Mouse (Mus musculus): ENCODE measurements around the gene Creb3l1. TPM values are rescaled to one million over a fixed set of nuclear protein-coding genes. Genes with fewer than 3 reads are reported as not detected.
A peak's percentile ranks its signal among the peaks of the same experiment; 100 is the strongest.

The Creb3l1 gene
- polyA plus RNA-seq, 1 experiment from 2014 or later = 1.3 TPM

- no peaks in the 10 kb centered on the region for H3K9me3 ChIP-seq
- peaks cover 4% of the 10 kb centered on the region; the same call in 1 of the 2 replicates for H3K27me3 ChIP-seq
- H3K9ac ChIP-seq (replicated peaks) = peak overlapping the region; percentile 89
- H3K27ac ChIP-seq = peak overlapping the region; percentile 76
- peak overlapping the region; percentile 88 for H3K4me3 ChIP-seq (replicated peaks)
- peaks cover 34% of the 10 kb centered on the region for H3K4me1 ChIP-seq (replicated peaks)
- under 1% methylated on average over 39 of the region's 39 CpGs for WGBS
- 0 out of 2 replicates have a peak, but pooled peaks have one; percentile 11 for ATAC-seq (ENCODE audit: insufficient number of reproducible peaks, insufficient read depth, low FRiP score, low TSS enrichment, low read depth)
- no peaks in the 10 kb centered on the region for H3K36me3 ChIP-seq
- H3K4me2 ChIP-seq = peak overlapping the region; percentile 92
Observed at GRCm38 (mm10) chr2:91962864-91963401, 61.4 kb downstream of the Creb3l1 start.

DNA sequence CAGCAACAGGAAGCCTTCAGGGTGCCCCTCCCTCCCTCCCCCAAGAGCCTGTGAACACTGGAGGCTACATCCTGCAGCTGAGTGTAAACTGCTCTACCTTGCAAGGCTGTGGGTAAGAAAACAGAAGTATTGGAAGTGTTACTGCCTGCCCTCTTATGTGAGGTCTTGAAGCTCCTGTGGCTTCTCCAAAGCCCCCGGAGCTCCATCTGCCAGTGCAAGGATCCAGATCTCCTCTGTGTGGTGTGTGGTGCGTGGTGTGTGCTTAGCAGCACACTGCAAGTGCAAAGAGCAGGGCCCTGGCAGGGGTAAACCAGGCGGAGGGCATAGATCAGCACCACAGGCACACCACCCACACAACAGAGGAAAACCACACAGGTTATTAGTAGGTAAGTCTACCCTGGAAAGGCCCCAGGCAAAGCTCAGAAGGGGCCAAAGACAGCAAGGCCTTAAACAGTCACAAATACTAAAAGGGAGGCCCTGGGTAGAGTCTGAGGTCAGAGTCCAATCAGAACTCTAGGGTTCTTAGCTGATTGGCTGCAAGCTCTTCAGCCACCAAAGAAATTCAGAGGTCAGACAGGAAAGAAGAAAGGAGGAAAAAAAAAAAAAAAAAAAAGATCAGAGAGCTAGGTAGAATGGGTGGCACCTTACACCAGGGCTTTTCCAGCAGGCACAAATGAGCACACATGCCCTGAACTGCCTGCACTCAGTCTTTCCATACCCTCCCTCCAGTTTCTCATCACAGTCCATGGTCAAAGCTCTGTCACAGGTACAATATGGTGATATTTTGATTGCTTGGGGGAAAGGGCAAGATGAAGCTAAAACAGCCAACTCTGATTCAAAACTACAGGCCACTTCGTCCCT lies 62.2 kb downstream of the Creb3l1 start:
- Histone ChIP-seq H3K4me1 (replicated peaks) (peaks cover 39% of the 10 kb centered on the region), H3K4me2 (peak overlapping the region; percentile 92), H3K9ac (replicated peaks) (peak overlapping the region; percentile 89), H3K36me3 (no peaks in the 10 kb centered on the region), H3K9me3 (no peaks in the 10 kb centered on the region), H3K27ac (no peak overlapping the region), H3K4me3 (replicated peaks) (peak overlapping the region; percentile 88), H3K27me3 (peaks cover 4% of the 10 kb centered on the region; the same call in 1 of the 2 replicates)
- ATAC-seq (ENCODE audit: insufficient number of reproducible peaks, insufficient read depth, low FRiP score, low TSS enrichment, low read depth) = no peak
- 48% methylated on average over 4 of the region's 4 CpGs for WGBS

DNA sequence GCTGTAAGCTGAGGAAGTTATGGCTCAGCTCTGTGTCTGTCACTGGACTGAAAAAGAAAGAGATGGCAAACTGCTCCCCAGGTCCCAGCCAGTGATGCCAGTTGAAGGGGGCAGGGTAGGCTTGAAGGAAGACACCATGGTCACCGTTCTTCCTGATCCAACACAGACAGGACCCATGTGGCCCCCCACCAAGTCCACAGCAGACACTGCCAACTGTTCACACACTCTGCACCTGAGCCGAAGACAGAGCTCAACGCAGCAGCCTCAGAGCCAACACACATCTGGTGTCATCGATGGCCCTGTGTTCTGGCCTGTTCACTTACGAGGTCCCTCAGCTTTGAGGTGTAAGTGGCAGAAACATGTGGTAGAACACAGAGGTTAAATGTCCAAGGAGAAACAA lies 63.8 kb downstream of the Creb3l1 start:
- 90% methylated on average over 5 of the region's 5 CpGs for WGBS
- Histone ChIP-seq H3K9me3 (no peaks in the 10 kb centered on the region), H3K4me3 (replicated peaks) (no peak overlapping the region), H3K9ac (replicated peaks) (no peak overlapping the region), H3K4me1 (replicated peaks) (peaks cover 41% of the 10 kb centered on the region), H3K27ac (no peak overlapping the region), H3K4me2 (no peak overlapping the region), H3K27me3 (no peaks in the 10 kb centered on the region), H3K36me3 (no peaks in the 10 kb centered on the region; the same call in 1 of the 2 replicates)
- ATAC-seq (ENCODE audit: insufficient number of reproducible peaks, insufficient read depth, low FRiP score, low TSS enrichment, low read depth) = no peak

GRCm38 (mm10) chr2:91959544-91960410 lies 64.5 kb downstream of the Creb3l1 start:
- peaks cover 38% of the 10 kb centered on the region for H3K4me1 ChIP-seq (replicated peaks)
- no peak overlapping the region for H3K27ac ChIP-seq
- H3K27me3 ChIP-seq = no peaks in the 10 kb centered on the region

DNA sequence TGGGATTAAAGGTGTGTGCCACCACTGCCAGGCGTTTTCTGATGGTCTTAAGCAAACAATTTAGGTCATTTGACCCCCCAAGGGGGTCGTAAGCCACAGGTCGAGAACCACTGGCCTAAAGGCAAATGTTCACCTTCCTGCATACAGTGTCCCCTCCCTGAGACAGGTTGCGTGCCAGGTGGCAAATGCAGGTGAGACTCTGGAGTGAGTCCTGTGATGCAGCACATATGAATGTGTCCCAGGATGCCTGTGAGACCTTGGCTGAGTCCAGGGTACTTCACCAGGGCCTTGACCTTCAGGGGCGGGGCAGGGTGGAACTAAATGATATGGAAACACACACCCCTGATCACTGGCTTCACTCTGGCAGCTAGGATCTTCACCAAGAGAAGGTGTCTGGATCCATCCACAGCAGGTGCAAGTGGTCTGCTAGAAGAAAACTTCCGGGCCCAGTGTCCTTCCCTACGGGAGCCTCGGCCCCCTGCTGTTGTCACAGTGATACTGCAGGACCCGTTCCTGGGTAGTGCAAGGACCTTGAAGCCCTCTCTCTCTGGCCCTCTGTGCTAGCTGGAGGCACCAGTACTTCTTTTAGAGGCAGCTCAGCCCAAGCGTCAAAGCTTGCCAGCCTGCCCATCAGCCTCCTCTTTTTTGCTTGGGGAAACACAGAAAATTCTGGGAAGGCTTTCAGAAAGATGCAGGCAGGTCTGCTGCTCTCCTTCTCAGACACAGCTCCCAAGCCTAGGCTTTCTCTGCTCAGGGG lies 65.4 kb downstream of the Creb3l1 start:
- Histone ChIP-seq H3K4me2 (no peak overlapping the region), H3K4me1 (replicated peaks) (peaks cover 39% of the 10 kb centered on the region), H3K27me3 (no peaks in the 10 kb centered on the region), H3K36me3 (peaks cover 1% of the 10 kb centered on the region; the same call in 1 of the 2 replicates), H3K4me3 (replicated peaks) (no peak overlapping the region), H3K9me3 (no peaks in the 10 kb centered on the region), H3K9ac (replicated peaks) (no peak overlapping the region), H3K27ac (no peak overlapping the region)
- WGBS = 46% methylated on average over 10 of the region's 10 CpGs
- no peak for ATAC-seq (ENCODE audit: insufficient number of reproducible peaks, insufficient read depth, low FRiP score, low TSS enrichment, low read depth)

More at GRCm38 (mm10) chr2:91959544-91960410, 64.5 kb downstream of the Creb3l1 start:
- no peaks in the 10 kb centered on the region; the same call in 1 of the 2 replicates for H3K36me3 ChIP-seq
- H3K4me3 ChIP-seq (replicated peaks) = no peak overlapping the region
- no peak overlapping the region for H3K9ac ChIP-seq (replicated peaks)
- 81% methylated on average over 11 of the region's 11 CpGs for WGBS
- H3K4me2 ChIP-seq = no peak overlapping the region
- ATAC-seq (ENCODE audit: insufficient number of reproducible peaks, insufficient read depth, low FRiP score, low TSS enrichment, low read depth) = no peak
- H3K9me3 ChIP-seq = no peaks in the 10 kb centered on the region

DNA sequence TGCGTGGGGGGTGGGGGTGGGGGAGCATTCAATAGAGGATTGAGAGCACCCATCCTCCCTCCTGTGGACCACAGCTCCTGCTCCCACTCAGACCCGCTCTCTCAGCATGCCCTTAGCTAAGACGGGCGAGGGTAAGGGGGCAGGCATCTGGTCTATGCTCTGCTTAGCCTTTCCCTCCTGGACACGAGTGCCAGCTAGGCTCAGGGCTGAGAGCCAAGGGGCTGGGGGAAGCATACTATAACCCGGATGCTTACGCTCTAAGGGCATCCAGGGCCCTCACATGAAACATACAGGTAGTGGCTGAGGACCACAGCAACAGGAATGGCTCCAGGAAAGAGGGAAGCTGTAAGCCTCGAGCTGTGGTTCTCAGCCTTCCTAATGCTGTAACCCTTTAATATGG lies 66.3 kb downstream of the Creb3l1 start:
- H3K27me3 ChIP-seq = no peaks in the 10 kb centered on the region
- ATAC-seq (ENCODE audit: insufficient number of reproducible peaks, insufficient read depth, low FRiP score, low TSS enrichment, low read depth) = no peak
- no peak overlapping the region for H3K4me2 ChIP-seq
- no peak overlapping the region for H3K9ac ChIP-seq (replicated peaks)
- no peak overlapping the region for H3K27ac ChIP-seq
- no peak overlapping the region for H3K4me3 ChIP-seq (replicated peaks)
- peaks cover 5% of the 10 kb centered on the region; the same call in 1 of the 2 replicates for H3K36me3 ChIP-seq
- WGBS = 88% methylated on average over 8 of the region's 8 CpGs
- H3K4me1 ChIP-seq (replicated peaks) = peaks cover 43% of the 10 kb centered on the region
- H3K9me3 ChIP-seq = no peaks in the 10 kb centered on the region

DNA sequence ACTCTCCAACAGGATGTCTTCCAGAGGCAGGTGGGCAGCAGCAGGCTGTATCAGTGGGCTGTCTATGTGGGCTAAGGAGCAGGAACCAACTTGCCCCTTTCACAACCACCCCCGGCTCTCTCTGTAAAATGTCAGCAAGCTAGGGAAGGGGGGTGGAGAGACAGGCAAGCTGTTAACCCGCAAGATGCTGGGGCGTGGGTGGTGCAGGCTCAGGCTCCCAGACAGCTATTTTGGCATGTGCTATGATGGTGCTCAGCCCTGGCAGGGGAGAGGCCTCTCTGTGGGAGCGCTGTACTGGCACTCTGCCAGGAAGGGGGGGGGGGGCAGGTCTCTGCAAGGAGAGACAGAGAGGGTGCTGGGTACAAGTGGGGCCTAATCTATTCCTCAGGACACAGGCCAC lies 67.2 kb downstream of the Creb3l1 start:
- peak; percentile 52; the same call in 1 of the 2 replicates for ATAC-seq (ENCODE audit: insufficient number of reproducible peaks, insufficient read depth, low FRiP score, low TSS enrichment, low read depth)
- Histone ChIP-seq H3K4me1 (replicated peaks) (peaks cover 34% of the 10 kb centered on the region), H3K9me3 (no peaks in the 10 kb centered on the region), H3K36me3 (peaks cover 5% of the 10 kb centered on the region; the same call in 1 of the 2 replicates), H3K4me2 (peak overlapping the region; percentile 19; the same call in 1 of the 2 replicates), H3K27ac (0 out of 2 replicates have a peak overlapping the region, but pooled peaks have one; percentile 29), H3K9ac (replicated peaks) (0 out of 2 replicates have a peak overlapping the region, but pooled peaks have one; percentile 40), H3K27me3 (no peaks in the 10 kb centered on the region), H3K4me3 (replicated peaks) (no peak overlapping the region)
- 33% methylated on average over 4 of the region's 4 CpGs for WGBS

GRCm38 (mm10) chr2:91955875-91956274 lies 68.4 kb downstream of the Creb3l1 start:
- 73% methylated on average over 6 of the region's 6 CpGs for WGBS
- H3K9ac ChIP-seq (replicated peaks) = no peak overlapping the region

GRCm38 (mm10) chr2:91955121-91955591 lies 69.1 kb downstream of the Creb3l1 start:
- no peak overlapping the region for H3K4me3 ChIP-seq (replicated peaks)
- H3K27ac ChIP-seq = no peak overlapping the region
- WGBS = 93% methylated on average over 4 of the region's 4 CpGs
- H3K4me2 ChIP-seq = no peak overlapping the region
- peaks cover 5% of the 10 kb centered on the region; the same call in 1 of the 2 replicates for H3K36me3 ChIP-seq
- peaks cover 35% of the 10 kb centered on the region for H3K4me1 ChIP-seq (replicated peaks)
- H3K27me3 ChIP-seq = no peaks in the 10 kb centered on the region
- no peak overlapping the region for H3K9ac ChIP-seq (replicated peaks)
- no peaks in the 10 kb centered on the region for H3K9me3 ChIP-seq
- ATAC-seq (ENCODE audit: insufficient number of reproducible peaks, insufficient read depth, low FRiP score, low TSS enrichment, low read depth) = no peak

More at GRCm38 (mm10) chr2:91955875-91956274, 68.4 kb downstream of the Creb3l1 start:
- Histone ChIP-seq H3K27me3 (no peaks in the 10 kb centered on the region), H3K4me3 (replicated peaks) (no peak overlapping the region), H3K27ac (no peak overlapping the region), H3K9me3 (no peaks in the 10 kb centered on the region), H3K4me2 (no peak overlapping the region), H3K4me1 (replicated peaks) (peaks cover 28% of the 10 kb centered on the region), H3K36me3 (peaks cover 5% of the 10 kb centered on the region; the same call in 1 of the 2 replicates)
- ATAC-seq (ENCODE audit: insufficient number of reproducible peaks, insufficient read depth, low FRiP score, low TSS enrichment, low read depth) = no peak

DNA sequence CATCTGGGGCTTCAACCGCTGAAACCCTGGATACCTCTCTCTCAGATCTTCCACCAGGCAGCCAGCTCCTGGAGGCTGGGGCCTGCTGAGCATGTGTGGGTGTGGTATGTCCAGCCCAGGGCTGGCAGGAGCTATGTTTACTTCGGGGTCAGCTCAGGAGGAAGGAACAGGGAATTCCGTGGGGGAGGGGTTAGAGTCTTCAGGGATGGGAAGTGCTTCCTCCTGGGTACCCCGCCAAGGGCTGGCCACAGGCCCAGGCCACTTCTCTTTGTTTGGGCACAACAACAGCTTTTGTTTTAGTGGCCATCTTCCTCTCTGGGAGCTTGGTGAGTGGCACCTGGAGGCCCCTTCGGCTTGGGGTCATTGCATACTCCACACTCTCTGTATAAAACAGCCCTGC lies 70.5 kb downstream of the Creb3l1 start:
- Histone ChIP-seq H3K4me2 (no peak overlapping the region), H3K9me3 (no peaks in the 10 kb centered on the region), H3K27me3 (no peaks in the 10 kb centered on the region), H3K4me1 (replicated peaks) (peaks cover 46% of the 10 kb centered on the region), H3K36me3 (peaks cover 5% of the 10 kb centered on the region; the same call in 1 of the 2 replicates), H3K4me3 (replicated peaks) (no peak overlapping the region), H3K9ac (replicated peaks) (0 out of 2 replicates have a peak overlapping the region, but pooled peaks have one; percentile 34), H3K27ac (peak overlapping the region; percentile 56)
- ATAC-seq (ENCODE audit: insufficient number of reproducible peaks, insufficient read depth, low FRiP score, low TSS enrichment, low read depth) = no peak
- 20% methylated on average over 5 of the region's 5 CpGs for WGBS
